Mouse (Mus musculus): ENCODE measurements around the gene Gpr50. TPM values are rescaled to one million over a fixed set of nuclear protein-coding genes. Genes with fewer than 3 reads are reported as not detected.

The Gpr50 gene
- 0.06 and 0.11 TPM in 2 replicates for polyA plus RNA-seq (2016; fragmentation: Nextera tagmentation; extraction: Ambion mirVana)

DNA sequence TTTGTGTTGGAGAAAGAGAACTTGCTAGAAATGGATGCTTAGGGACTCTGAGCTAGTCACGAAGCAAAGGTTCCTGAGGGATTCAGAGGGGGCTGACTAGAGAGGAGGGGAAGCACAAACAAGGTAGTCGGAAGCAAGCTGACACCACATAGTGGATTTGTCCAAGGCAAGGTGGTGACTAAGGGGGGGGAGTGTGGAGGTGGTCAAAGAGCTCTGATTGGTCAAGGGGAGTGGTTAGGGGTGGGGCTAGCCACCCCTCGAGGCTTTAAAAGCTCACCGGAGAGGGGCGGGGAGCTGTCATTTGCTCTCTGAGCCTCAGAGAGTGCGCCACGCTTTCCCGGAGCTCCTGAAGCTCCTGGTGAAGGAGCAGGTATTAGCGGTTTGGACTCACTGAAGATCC, at the start of gene Gpr50:
Gene Gpr50 (plus strand): TSS at position 294 of the 400 bp plus-strand sequence.
- H3K36me3 ChIP-seq, result no peaks in the 10 kb centered on the region
- no peaks in the 10 kb centered on the region for H3K4me1 ChIP-seq
- peak within 1 kb of the TSS; percentile 45 for H3K4me2 ChIP-seq
- WGBS (ENCODE audit: insufficient replicate concordance), result 29% methylated on average over 9 of the region's 9 CpGs
- no peak within 1 kb of the TSS for H3K27ac ChIP-seq
- no peak for ATAC-seq
- 0 out of 2 replicates have a peak, but pooled peaks cover 10% of the 10 kb centered on the region for H3K9me3 ChIP-seq (replicated peaks)
- H3K27me3 ChIP-seq (replicated peaks), result peaks cover 99% of the 10 kb centered on the region
- no peak within 1 kb of the TSS for H3K9ac ChIP-seq
- peak within 1 kb of the TSS; percentile 35 for H3K4me3 ChIP-seq

- H3K4me1 ChIP-seq, result no peaks in the 10 kb centered on the region
- no peak for ATAC-seq
- no peaks in the 10 kb centered on the region for H3K36me3 ChIP-seq
- WGBS (ENCODE audit: insufficient replicate concordance), result 18% methylated on average over 1 of the region's 1 CpGs
- H3K9ac ChIP-seq, result no peak overlapping the region
- no peak overlapping the region for H3K4me2 ChIP-seq
- H3K4me3 ChIP-seq, result no peak overlapping the region
- no peaks in the 10 kb centered on the region; the same call in 1 of the 2 replicates for H3K27me3 ChIP-seq (replicated peaks)
- H3K27ac ChIP-seq, result no peak overlapping the region
- H3K9me3 ChIP-seq (replicated peaks), result no peaks in the 10 kb centered on the region
These were observed 41.2 kb upstream of the Gpr50 start for GRCm38 (mm10) chrX:71622286-71622685.

DNA sequence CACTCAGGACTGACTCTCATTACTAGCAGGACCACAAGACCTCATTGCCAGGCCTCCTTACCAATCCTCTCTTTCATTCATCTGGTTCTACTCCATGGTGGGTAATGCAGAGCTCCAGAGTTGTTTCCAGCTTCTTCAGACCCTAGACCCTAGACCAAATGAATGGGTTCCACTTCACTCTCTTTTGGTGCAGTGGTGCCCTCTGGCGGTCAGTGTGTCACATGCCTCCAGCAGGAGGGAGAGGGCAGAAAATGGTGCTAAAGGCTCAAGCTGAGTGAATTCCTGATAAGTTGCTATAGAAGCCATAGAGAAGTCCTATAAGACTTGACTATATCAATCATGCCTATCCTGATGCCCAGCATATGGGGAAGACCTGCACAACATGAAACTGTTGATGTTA, 39.6 kb upstream of the Gpr50 start:
- ATAC-seq, result no peak
- no peaks in the 10 kb centered on the region for H3K4me1 ChIP-seq
- H3K9me3 ChIP-seq (replicated peaks), result no peaks in the 10 kb centered on the region
- H3K27ac ChIP-seq, result no peak overlapping the region
- no peak overlapping the region for H3K4me2 ChIP-seq
- 4% methylated on average over 1 of the region's 1 CpGs for WGBS (ENCODE audit: insufficient replicate concordance)
- H3K4me3 ChIP-seq, result no peak overlapping the region
- no peaks in the 10 kb centered on the region; the same call in 1 of the 2 replicates for H3K27me3 ChIP-seq (replicated peaks)
- H3K9ac ChIP-seq, result no peak overlapping the region
- no peaks in the 10 kb centered on the region for H3K36me3 ChIP-seq

- no peak for ATAC-seq
- 2% methylated on average over 4 of the region's 4 CpGs for WGBS (ENCODE audit: insufficient replicate concordance)
- Histone ChIP-seq H3K4me1 (no peaks in the 10 kb centered on the region), H3K4me3 (no peak overlapping the region), H3K27me3 (replicated peaks) (no peaks in the 10 kb centered on the region; the same call in 1 of the 2 replicates), H3K4me2 (no peak overlapping the region), H3K9ac (no peak overlapping the region), H3K36me3 (no peaks in the 10 kb centered on the region), H3K27ac (no peak overlapping the region), H3K9me3 (replicated peaks) (no peaks in the 10 kb centered on the region)
These were observed 35.2 kb upstream of the Gpr50 start for GRCm38 (mm10) chrX:71628306-71628705.

DNA sequence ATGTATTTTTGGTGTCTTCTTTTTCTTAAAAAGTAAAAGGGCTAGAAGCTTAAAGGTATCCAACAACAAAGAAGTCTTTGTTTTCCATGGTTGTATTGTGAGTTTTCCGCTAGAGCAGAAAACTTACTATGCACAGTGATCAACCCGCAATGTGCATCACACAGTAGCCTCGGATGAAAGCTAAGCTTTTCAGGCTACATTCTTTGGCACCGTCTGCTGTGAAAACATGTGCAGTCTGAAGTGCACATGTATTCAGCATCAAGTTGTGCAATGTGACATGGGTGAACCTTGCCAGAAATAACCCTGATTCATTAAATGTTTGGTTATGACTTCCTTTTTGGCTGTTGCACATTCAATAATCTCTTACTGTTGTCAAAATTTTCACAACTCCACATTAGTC, 32.8 kb upstream of the Gpr50 start:
- Histone ChIP-seq H3K4me3 (no peak overlapping the region), H3K4me1 (no peaks in the 10 kb centered on the region), H3K27me3 (replicated peaks) (no peaks in the 10 kb centered on the region; the same call in 1 of the 2 replicates), H3K36me3 (no peaks in the 10 kb centered on the region), H3K4me2 (no peak overlapping the region), H3K27ac (no peak overlapping the region), H3K9ac (no peak overlapping the region), H3K9me3 (replicated peaks) (no peaks in the 10 kb centered on the region)
- WGBS (ENCODE audit: insufficient replicate concordance), result 67% methylated on average over 4 of the region's 4 CpGs
- ATAC-seq, result no peak

- WGBS (ENCODE audit: insufficient replicate concordance), result 50% methylated on average over 1 of the region's 1 CpGs
- H3K9ac ChIP-seq, result no peak overlapping the region
- no peak overlapping the region for H3K4me2 ChIP-seq
- H3K4me1 ChIP-seq, result no peaks in the 10 kb centered on the region
- no peaks in the 10 kb centered on the region for H3K9me3 ChIP-seq (replicated peaks)
- ATAC-seq, result no peak
- H3K4me3 ChIP-seq, result no peak overlapping the region
- no peaks in the 10 kb centered on the region; the same call in 1 of the 2 replicates for H3K27me3 ChIP-seq (replicated peaks)
- no peak overlapping the region for H3K27ac ChIP-seq
- H3K36me3 ChIP-seq, result no peaks in the 10 kb centered on the region
These were observed 32.3 kb upstream of the Gpr50 start for GRCm38 (mm10) chrX:71631130-71631529.

GRCm38 (mm10) chrX:71647958-71648357, 15.5 kb upstream of the Gpr50 start:
- peaks cover 9% of the 10 kb centered on the region; the same call in 1 of the 2 replicates for H3K27me3 ChIP-seq (replicated peaks)
- no peak overlapping the region for H3K4me3 ChIP-seq
- H3K4me2 ChIP-seq, result no peak overlapping the region
- no peaks in the 10 kb centered on the region for H3K36me3 ChIP-seq
- H3K9ac ChIP-seq, result no peak overlapping the region
- 0% methylated on average over 6 of the region's 6 CpGs for WGBS (ENCODE audit: insufficient replicate concordance)
- H3K4me1 ChIP-seq, result no peaks in the 10 kb centered on the region
- H3K27ac ChIP-seq, result no peak overlapping the region
- ATAC-seq, result no peak
- no peaks in the 10 kb centered on the region for H3K9me3 ChIP-seq (replicated peaks)

DNA sequence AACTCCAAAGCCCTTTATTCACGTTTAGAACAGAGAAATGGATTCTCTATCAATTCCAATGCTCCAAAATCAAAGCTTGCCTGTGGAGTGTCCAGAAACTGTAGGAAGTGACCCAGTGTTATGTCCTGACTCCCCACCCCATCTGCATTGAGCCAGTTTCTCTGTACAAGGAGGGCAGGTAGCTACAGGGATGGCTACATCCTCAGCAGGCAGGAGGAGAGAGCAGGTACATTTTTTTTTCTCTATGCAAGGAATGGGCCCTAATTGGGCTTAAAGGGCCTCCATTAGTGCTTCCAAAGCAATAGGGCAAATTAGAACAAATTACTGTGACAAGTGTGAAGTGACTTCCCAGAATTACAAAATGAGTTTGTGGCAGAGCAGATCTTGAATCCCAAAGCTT, 15.0 kb upstream of the Gpr50 start:
- no peak for ATAC-seq

DNA sequence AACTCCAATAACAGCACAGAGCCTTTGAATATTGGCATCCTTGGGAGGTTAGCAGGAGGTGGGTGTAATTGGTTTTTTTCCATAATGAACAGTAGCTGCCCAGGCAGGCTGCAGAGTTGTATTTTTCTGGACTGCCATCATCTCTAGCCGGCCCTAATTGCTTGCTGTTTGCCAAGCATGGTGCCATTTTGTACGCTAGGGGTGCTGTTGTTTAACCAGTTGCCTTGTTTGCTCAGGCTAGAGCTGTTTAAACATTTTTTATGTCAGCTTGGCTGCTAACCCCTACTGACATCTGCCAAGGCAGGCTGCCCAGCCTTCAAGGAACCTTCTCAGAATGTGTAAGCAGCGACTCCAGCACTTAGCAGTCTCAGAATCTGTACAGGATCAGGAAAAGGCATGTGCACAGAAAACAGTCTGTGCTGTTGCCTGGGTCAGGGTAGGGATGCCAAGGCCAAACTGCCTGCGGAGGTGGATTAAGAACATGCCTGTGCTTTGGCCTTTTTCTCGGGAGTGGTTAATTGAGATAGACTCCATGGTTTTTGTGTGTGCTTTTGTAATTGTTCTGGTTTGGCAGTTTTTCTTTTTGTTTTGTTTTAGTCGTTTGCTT, 14.5 kb upstream of the Gpr50 start:
- H3K9ac ChIP-seq, result no peak overlapping the region
- 43% methylated on average over 6 of the region's 6 CpGs for WGBS (ENCODE audit: insufficient replicate concordance)
- no peak overlapping the region for H3K4me2 ChIP-seq
- H3K9me3 ChIP-seq (replicated peaks), result no peaks in the 10 kb centered on the region
- no peaks in the 10 kb centered on the region for H3K36me3 ChIP-seq
- H3K27me3 ChIP-seq (replicated peaks), result peaks cover 9% of the 10 kb centered on the region; the same call in 1 of the 2 replicates
- no peak for ATAC-seq
- no peak overlapping the region for H3K4me3 ChIP-seq
- no peak overlapping the region for H3K27ac ChIP-seq
- no peaks in the 10 kb centered on the region for H3K4me1 ChIP-seq

More for the DNA sequence above, 15.0 kb upstream of the Gpr50 start:
- Histone ChIP-seq H3K9me3 (replicated peaks) (no peaks in the 10 kb centered on the region), H3K4me1 (no peaks in the 10 kb centered on the region), H3K27ac (no peak overlapping the region), H3K36me3 (no peaks in the 10 kb centered on the region), H3K4me2 (no peak overlapping the region), H3K9ac (no peak overlapping the region), H3K4me3 (no peak overlapping the region), H3K27me3 (replicated peaks) (peaks cover 9% of the 10 kb centered on the region; the same call in 1 of the 2 replicates)
- 5% methylated on average over 1 of the region's 1 CpGs for WGBS (ENCODE audit: insufficient replicate concordance)

GRCm38 (mm10) chrX:71649993-71650392, 13.5 kb upstream of the Gpr50 start:
- no peak overlapping the region for H3K4me2 ChIP-seq
- no peak overlapping the region for H3K9ac ChIP-seq
- no peak for ATAC-seq
- peaks cover 9% of the 10 kb centered on the region; the same call in 1 of the 2 replicates for H3K27me3 ChIP-seq (replicated peaks)
- H3K9me3 ChIP-seq (replicated peaks), result no peaks in the 10 kb centered on the region
- no peaks in the 10 kb centered on the region for H3K36me3 ChIP-seq
- H3K4me1 ChIP-seq, result no peaks in the 10 kb centered on the region
- 38% methylated on average over 8 of the region's 8 CpGs for WGBS (ENCODE audit: insufficient replicate concordance)
- H3K4me3 ChIP-seq, result no peak overlapping the region
- H3K27ac ChIP-seq, result no peak overlapping the region

DNA sequence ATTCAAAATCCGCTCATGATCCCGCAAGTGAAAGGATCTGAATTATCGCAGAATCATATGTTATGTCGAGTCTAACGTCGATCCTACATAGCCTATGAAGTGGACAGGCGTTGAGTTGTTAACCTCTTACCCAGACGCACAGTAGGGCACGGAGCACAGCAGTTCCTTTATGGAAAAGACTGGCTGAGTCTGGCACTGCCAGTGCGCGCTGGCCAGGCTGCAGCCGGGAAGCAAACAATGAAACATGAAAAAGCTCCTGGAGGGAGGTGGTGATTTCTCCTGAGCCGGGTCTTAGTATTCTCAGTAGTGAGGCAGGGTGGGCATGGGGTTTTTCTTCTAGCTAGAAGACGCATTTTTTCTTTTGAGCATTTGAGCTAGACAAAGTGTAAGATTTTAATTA, 1.7 kb upstream of the Gpr50 start:
- Histone ChIP-seq H3K4me3 (no peak overlapping the region), H3K27ac (no peak overlapping the region), H3K9ac (no peak overlapping the region), H3K4me2 (no peak overlapping the region), H3K9me3 (replicated peaks) (0 out of 2 replicates have a peak, but pooled peaks cover 10% of the 10 kb centered on the region), H3K36me3 (no peaks in the 10 kb centered on the region), H3K27me3 (replicated peaks) (peaks cover 85% of the 10 kb centered on the region), H3K4me1 (no peaks in the 10 kb centered on the region)
- no peak for ATAC-seq
- WGBS (ENCODE audit: insufficient replicate concordance), result 18% methylated on average over 14 of the region's 14 CpGs

DNA sequence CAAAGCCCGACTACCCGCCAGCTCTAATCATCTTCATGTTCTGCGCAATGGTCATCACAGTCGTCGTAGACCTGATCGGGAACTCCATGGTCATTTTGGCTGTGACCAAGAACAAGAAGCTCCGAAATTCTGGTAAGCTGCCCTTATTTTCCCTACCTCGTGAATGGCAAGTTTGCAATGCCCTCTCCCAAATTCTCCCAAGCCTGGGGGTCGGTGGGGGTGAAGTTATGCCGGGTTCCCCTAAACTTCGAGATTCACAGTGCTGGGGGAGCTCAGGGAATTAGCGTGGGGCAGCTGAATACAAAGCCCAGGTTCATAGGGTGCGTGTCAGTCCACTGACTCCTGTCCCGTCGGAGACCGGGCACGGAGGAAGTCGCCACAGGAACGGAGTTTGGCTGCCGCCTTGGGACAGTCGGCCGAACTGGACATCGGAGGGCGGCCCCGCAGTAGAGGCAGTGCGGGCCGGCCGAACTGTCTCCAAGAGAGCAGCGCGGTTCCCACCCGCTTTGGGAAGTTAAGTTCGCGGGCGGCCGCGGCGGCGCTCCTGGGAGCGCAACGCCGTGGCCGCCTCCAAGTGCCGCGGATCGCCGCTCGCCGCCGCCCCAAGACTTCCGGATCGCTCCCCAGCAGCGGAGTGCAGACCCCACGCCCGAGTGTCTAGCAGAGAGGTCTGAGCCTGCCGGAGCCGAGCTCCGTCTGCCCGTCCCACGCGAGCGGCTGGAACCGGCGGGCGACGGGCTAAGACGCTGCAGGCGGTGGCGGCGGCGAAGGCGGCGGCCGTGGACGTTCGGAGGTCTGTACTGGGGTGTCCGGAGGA, 612 bp downstream of the Gpr50 start:
- Histone ChIP-seq H3K4me3 (peak overlapping the region; percentile 35), H3K36me3 (no peaks in the 10 kb centered on the region), H3K4me1 (no peaks in the 10 kb centered on the region), H3K27ac (no peak overlapping the region), H3K4me2 (peak overlapping the region; percentile 45), H3K9ac (no peak overlapping the region), H3K9me3 (replicated peaks) (0 out of 2 replicates have a peak, but pooled peaks cover 10% of the 10 kb centered on the region), H3K27me3 (replicated peaks) (peaks cover 96% of the 10 kb centered on the region)
- ATAC-seq, result no peak
- 13% methylated on average over 75 of the region's 76 CpGs for WGBS (ENCODE audit: insufficient replicate concordance)
